Mouse (Mus musculus) frontal cortex, postnatal 36 days (tissue): Measurements from ENCODE around the gene Srrm1.
A peak's percentile ranks its signal among the peaks of the same experiment; 100 is the strongest.
"Not testable (repeated sequence)": the region's sequence is repeated elsewhere in the genome, so short reads cannot be mapped to it uniquely, and the experiment has no call there.

Experiments used
- DNase-seq, 2 experiments: peaks; one replicate each; pipeline ENCODE4 v3.0.0; 2022; ENCODE audit warnings: low spot score in 2 of 2

The Srrm1 gene

DNA sequence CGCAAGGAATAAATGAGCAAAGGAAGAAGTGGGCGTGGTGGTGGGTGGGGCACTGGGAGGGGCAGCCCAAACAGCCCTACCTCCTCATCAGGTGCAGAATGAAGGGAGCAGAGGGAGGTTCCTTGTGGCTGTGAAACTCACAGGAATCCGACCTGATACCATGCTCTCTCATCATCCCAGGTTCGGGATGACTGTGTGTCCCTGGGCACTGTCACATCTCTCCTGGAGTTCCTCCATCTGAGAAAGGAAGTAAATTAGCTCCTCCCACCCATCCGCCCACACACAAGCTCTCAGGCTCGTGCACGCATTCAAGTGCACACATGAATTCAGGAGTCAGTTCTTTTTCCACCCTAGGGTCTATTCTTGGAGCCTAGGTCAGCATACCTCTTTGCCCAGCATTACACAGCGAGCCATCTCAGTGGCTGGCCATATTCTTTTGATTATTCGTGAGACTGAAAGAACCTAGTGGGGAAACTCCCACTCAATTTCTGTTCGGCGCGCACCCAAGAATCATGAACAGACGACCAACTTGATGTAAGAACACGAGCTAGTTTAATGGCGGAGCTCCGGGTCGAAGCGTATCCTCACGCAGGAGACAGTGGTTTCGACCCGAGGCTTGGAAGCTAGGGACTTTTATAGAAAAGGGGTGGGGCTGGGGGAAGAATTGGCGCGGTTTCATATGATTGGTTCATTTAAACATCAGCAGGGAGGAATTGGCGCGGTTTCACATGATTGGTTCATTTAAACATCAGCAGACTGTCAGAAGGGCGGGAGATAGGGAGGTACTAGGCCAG, 52.7 kb downstream of the Srrm1 start:
- no peak for DNase-seq

DNA sequence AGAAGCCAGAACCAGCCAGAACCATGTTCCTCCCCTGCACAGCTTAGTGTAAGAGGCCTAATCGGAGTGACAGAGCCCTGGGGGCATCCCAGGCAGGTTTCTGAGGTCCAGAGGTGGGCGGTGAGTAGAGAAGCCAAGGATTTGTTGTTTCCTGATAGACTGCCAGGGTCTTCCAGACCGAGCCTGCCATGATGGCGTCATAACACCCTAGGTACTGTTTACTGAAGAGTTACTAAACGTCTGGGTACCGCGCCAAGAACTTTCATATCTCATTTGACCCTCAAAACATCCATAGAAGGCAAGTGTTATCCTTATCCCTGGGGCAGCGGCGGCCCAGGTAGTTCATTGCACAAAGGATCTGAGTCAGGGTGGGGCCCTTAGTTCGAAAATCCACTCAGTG, 54.4 kb downstream of the Srrm1 start:
- no peak for DNase-seq

DNA sequence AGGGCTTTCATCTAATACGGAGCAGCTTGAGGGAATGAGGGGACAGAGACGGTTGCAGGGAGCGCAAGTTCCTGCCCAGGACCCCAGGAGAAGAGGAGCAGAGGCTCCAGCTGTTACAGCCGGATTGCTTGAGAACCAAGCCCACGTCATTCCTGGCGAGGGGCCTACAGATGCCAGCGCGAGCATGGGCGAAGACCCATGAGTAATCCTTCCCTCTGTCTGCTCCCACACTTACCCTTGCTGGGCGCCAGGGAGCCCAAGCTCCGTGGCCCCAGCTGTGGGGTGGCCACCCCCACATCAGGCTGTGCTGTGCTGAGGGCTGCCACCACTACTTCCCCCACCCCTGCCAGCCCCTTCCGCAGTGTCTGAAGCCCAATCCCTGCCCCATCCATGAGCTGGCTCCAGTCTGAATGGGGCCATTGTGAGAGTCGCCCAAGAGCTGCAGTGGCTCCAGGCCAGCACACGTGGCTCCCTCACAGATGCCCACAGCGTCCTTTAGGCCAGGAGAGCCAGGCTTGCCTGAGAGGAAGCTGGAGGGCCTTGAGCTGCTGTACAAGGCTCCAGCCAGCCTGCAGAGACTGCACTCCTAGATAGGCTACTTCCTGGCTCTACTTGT, 55.1 kb downstream of the Srrm1 start:
- DNase-seq: peak; percentile 50 to 71

DNA sequence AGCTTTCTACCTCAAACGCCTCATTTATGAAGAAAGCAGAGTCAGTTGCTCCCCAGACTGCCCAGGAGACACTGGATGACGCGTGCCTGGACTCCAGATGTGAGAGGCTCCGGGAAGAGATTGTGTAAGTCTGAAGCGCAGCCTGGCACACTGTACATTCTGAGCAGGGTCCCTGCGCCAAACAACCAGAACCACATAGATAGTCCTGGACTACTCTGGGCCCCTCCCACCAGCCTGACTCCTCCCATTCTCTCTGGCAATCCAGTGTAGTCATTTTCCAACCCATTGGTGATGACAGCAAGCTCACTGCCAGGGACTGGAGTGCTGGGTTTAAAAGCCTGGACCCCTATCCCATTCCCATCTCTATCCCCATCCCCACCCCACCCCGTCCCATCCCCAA, 56.0 kb downstream of the Srrm1 start:
- DNase-seq: no peak

DNA sequence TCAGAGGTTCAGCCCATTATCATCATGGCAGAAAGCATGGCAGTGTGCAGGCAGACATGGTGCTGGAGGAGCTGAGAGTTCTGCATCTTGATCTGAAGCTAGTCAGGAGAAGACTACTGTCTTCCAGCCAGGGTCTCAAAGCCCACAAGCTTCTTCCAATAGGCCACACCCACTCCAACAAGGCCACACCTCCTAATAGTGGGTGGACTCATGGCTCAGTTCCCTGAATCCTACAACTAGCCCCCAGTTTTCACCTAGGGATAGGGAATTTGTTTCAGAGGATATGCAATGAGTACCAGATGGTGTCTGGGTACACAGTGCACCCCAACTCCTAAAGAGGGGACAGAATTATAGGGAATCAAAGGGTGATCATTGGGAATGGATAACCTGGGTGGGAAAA, 56.6 kb downstream of the Srrm1 start:
- DNase-seq: no peak

DNA sequence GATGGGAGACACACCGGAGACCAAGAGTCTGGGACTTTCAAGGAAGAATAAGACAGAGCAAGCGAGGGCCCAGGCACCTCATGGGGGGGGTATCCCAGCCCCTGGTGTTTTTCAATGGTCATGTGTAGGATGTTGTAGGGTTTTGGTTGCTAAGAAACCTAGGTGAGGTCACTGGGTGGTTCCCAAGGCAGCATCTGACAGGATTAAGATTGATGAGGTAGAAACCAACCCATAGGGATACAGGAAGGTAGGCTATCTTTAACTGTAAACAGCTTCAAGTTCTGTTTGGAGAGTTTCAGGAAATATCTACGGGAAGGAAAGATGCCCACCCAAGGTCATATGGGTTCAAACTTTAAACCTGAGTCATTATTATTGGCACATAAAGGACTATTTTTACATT, 59.3 kb downstream of the Srrm1 start:
- no peak for DNase-seq

DNA sequence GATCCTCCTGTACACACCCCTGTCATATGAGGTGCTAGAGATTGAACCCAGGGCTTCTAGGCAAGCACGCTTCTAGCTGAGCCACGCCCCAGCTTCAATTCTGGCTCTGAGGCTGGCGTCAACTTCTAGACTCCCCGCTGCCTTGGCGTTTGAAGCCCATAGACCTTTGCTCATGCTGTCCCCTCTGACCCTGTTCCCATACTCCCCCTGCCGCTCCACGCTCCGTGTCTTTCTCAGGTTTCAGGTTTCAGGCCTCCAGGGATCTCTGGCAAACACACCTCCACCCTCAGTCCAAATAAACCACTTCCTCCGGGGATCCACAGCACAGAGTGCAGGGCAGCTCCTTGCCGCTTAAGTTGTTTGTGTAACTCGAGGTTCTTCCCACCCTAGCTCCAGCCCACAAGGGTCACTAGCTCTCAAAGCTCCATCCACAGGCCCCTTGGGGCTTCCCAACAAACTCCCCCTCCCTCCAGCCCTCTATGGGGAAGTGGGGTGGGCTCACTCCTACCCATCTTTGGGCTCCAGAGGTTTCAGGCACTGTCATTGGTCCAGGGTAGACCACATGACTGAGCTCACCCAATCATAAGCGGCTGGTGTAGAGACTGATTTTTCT, 60.5 kb downstream of the Srrm1 start:
- DNase-seq: no peak

DNA sequence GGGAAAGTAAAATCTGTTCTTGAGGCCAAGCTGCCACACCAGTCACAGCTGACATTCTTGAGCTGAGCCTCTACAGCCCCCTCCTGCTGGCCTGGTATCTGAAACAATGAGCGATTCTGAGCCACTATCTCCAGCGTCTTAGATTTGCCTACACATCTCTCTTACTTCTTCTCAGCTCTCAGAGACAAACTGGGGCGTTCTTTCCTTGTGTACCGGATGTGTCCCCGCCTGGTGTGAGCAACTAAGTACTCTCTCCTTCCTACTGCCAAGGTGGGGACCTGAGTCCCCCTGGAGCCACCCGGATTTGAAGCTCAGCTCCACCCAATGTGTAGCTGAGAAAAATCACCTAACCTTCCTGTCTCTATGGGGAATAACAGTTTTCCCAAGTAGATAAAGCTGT, 61.3 kb downstream of the Srrm1 start:
- no peak for DNase-seq

DNA sequence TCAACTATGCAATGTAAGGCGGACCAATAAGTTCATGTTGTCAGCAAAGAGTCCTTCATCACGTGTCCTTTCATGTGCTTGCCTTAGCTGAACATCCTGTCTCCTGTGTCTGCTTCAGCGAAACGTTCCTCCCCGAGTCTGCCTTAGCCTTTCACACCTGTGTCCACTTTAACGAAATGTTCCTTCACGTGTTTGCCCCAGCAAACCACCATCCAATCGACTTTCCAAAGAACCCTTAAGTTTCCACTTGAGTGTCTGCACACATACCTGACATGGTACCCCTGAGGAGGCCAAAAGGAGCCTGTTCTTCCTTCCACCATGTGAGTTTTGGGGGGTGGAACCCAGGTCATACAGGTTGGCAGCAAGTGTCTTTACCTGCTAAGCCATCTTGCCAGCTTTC, 61.9 kb downstream of the Srrm1 start:
- DNase-seq: no peak

DNA sequence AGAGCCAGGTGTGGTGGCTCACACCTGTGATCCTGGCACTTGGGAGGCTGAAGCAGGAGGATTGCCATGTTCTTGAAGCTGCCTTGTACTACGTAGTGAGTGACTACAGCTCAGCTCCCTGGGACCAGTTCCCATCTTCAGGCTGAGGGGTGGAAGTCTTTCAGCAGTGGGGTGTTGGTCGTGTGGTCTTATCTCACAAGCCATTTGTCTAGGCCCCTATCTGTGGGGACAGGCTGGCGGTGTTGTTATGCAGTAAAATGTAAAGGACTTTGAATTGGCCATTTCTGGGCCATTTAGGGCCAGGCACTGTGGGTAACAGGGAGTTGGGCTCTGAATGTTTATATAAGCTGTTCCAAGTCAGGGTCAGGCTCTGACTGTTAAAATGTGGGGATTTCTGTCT, 65.1 kb downstream of the Srrm1 start:
- no peak for DNase-seq

DNA sequence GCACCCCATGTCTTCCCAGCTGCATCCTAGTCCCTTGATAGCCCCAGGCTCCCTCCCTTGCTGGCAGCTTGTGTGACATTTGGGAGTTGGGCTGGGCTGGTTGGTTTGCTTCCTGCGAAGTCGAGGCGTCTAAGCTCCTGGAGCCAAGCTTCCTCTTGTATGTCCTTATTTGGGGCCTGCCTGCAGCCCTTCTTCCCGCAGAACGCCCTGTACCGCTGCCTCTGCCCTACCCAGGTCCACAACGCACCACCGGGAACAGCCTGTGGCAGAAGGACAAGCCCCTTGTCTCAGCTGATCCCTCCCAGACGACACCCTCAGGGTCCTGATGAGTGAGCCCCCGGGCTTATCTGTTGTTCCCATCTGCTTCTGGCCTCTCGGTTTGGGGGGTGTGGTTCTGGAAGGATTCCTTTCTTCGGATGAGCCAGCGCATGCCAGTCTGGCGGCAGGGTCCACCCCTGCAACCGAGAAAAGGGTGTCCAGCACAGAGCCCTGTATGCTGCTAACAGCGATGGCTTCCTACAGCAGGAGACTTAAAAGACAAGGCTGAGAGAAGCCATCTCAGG, 66.2 kb downstream of the Srrm1 start:
- no peak for DNase-seq

DNA sequence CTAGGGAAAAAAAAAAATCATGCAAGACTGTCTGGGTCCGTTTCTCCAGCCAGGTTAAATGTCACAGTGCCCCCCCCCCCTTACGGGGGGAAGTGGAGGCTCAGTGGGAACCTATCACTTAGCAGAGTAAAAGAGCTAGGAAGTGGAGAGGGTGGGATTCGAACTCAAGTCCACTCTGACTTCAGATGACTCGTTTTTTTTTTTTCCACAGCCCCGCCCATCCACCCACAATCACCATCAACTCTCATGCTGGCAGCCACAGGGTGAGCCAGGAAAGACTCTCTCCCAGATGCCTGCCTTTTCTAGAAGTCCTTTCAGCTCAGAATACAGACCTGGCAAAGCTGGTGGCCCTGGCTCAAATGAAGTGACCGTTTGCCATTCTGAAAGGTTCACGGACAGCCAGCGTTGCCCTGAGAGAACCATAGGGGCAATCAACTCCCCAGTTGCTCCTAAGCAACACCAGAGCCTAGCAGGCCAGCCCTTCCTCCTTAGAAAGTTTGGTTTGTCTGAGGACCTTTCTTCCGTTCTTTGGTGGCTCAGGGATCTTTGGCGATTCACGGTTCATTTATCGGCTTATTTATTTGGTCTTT, 67.0 kb downstream of the Srrm1 start:
- DNase-seq: peak in 1 of 2 experiments; percentile 14

DNA sequence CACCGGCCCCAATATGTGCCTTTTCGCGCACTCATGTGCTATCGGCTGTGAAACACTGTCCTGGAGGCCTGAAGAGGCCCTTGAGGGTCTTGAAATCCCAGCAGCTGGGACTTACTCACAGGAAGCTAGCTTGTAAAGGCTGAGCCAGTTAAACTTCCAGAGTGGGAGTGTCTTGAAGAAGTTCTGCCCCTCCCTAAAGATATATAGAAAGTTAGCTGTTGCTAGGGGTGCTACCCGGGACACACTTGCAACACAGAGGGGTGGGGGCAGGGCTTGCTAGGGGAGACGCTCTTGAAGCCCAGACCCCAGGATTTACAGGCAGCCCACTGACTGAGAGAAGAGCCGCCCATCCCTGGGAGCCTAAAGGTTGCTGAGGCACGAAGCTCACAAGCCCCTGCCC, 67.7 kb downstream of the Srrm1 start:
- DNase-seq: no peak

DNA sequence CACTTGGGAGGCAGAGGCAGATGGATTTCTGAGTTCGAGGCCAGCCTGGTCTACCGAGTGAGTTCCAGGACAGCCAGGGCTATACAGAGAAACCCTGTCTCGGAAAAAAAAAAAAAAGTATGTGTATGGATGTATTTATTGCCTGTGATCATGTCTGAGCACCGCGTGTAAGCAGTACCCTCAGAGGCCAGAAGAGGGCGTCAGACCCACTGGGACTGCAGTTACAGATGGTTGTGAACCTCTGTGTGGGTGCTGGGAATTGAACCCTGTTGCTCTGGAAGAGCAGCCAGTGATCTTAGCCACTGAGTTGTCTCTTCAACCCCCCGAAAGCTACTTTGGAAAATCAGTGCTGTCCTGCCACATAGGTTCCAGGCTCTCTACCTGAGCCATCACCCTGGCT, 69.2 kb downstream of the Srrm1 start:
- DNase-seq: no peak

DNA sequence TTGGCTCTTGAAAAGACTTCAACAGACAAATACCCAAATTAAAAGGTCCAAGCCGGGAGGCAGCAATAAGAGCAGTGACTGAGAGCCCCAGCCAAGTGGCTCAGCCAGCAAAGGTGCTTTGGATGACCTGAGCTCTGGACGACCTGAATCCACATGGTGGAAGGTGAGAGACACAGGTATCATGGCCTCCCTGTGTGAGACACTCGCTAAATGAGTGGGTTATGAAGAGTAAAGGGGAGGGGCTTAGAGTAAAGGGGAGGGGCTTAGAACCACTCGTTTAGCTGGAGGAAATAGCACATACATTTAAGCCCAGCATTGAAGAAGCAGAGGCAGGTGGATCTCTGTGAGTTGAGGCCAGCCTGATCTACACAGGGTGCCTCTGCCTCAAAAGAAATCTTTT, 69.7 kb downstream of the Srrm1 start:
- DNase-seq: no peak

DNA sequence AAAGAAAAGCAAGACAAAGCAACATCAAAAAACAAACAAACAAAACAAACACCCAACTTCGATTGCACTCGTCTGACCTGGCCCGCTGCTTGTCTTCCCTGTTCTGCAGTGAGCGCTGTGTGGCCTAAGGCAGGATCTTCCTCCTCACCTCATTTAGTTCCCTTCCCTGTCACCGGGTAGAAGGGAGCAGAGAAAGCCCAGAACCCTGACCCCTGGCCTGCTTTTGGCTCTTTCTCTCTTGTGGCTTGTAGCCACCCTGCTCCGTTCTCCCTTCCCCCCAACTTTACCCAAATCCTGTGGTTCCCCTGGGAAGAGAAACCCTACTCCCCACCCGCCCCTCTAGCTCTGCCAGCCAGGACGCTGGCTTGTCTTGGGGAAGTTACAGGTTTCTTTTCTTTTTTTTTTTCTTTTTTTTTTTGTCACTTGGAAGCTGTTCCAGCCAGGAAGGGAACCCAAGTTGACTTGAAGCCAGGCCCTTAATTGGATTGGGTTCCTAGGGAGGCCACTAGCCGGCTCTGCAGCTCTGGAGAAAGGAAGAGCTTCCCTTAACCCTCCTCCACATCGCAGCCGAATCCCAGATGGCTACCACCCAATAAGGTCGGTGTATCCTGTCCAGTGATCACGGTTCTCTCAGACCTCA, 70.3 kb downstream of the Srrm1 start:
- DNase-seq: no peak

DNA sequence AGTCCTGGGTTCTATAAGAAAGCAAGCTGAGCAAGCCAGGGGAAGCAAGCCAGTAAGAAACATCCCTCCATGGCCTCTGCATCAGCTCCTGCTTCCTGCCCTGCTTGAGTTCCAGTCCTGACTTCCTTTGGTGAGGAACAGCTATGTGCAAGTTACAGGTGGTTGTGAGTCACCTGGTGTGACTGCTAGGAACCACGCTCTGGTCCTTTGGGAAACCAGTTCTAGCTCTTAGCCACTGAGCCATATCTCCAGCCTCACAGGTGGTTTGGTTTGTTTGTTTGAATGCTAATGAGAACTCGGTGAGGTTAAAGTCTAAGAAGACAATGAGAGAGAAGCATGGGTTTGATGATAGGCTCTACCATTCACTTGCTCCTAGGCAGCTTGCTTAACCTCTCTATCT, 73.1 kb downstream of the Srrm1 start:
- DNase-seq: not testable (repeated sequence)

DNA sequence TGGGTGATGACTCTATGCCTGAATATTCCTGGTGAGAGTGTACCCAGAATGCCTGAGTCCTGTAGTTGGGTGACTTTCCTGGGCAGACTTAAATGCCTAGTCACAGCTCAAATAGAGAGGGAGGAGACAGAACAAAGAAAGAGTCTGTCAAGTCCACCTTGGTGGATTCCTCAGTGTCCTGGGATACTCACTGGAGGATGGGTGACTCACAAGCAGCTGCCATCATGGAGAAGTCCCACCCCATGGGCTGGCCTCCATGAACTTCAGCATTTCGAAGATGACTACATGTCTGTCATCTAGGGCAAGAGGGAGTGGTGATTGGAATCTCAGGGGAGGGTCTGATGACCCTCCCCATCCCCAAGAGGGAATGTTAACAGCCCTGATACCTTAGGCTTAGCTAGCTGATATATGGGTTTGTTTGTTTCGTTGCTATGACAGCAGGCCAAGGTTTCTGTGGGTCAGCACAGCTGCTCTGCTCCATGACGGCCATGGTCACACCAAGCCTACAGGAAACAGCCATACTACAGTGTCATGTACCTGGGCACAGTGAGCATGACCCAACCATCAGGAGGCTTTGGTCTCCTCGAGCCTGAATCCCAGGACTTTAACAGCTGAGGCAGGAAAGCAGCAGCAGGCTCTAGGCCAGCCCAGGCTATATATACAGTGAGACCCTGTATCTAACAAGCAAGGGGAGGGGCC, 76.3 kb downstream of the Srrm1 start:
- DNase-seq: no peak

DNA sequence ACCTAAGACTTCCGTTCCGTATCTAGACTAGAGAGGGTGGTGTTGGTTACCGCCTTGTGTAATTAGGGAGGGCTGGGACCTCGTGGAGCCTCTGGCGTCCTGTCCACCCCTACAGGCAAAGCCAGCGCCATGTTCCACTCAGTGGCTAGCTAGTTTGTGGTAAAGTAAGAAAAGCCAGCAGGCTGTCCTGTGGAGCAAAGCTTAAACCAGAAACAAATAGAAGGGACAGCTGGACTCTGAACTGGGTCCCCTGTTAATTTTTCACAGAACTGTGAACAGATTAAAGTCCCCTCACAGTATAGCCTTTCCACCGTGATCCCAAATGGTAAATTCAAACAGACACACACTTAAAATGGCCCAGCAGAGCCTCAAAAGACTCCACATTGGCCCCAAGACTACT, 78.4 kb downstream of the Srrm1 start:
- no peak for DNase-seq

DNA sequence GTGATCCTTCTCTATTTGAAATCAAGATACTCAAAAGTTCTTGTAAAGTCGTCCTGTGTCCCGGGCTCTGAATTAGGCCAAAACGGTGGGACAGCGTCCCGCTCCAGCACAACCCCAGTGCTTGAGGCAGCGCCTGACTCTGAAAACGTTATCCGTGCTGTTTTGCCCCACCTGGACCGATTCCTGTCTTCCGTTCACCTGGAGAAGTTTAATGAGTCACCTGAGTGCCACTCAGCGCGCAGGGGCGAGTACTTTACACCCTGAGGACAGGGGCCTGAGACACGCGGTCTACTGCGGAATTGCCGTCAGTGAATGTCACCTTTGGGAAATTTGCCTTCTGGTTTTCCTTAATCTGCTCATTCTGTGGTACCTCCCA, 79.8 kb downstream of the Srrm1 start:
- DNase-seq: no peak

DNA sequence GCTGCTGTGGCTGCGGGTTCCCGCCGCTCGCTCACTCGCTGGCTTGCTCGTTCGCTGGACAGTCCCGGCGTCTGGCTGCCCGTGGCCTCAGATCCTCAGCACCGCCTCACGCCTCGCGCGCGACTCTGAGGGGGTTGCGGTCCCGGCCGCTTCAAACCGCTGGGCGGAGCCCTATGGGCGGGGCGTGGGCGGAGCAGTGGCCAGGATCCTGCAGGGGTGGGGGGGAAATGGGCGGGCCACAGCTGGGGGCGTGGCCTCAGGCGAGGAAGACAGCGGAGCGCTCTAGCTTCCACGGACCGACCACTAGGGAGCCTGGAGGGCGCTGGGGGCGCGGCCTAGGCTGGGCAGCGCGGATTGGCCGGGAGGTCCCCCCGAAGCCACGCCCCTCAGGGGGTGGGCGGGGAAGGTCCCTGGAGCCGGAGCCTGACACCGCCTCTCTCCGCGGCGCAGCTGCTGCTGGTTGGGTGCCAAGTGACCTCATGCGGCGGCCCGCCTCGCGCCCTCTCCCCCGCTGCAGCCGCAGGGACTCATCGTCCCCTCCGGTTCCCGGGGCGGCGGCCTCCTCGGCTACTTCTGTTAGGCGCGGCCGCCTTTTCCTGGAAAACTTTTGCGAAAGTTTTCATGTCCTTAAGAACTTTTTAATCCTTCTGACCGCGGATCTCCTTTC, 80.3 kb downstream of the Srrm1 start, which contains the start of gene Clic4:
Gene Clic4 (minus strand): TSS at position 175 of the 667 bp plus-strand sequence.
- DNase-seq: peak; percentile 93 to 95
